Mouse (Mus musculus) kidney, postnatal 0 days (tissue): Measurements from ENCODE around the gene Mdga2. TPM values are rescaled to one million over a fixed set of nuclear protein-coding genes. Genes with fewer than 3 reads are reported as not detected.

Experiments
- ATAC-seq: fragments of 200-750 bp; cut with Nextera tagmentation; replicated peaks from 2 replicates; pipeline ENCODE4 v1.8.0; 2017; ENCODE audit warnings: low read depth, moderate number of reproducible peaks, moderate TSS enrichment, moderate library complexity; ENCODE audit not compliant: low FRiP score
- DNase-seq: peaks from one replicate; pipeline ENCODE4 v3.0.0-alpha.2; 2016; ENCODE audit warnings: low spot score
- H3K27ac ChIP-seq: fragments of 300-500 bp; sonication (generic); 2 replicates; pipeline ENCODE4 v1.5.1; 2014; ENCODE audit warnings: mild to moderate bottlenecking
- H3K27me3 ChIP-seq: fragments of 300-500 bp; sonication (generic); 2 replicates; pipeline ENCODE4 v1.6.1; 2014; ENCODE audit warnings: low read length, mixed read lengths; ENCODE audit not compliant: insufficient read depth
- H3K36me3 ChIP-seq: fragments of 300-500 bp; sonication (generic); 2 replicates; pipeline ENCODE4 v1.6.1; 2014; ENCODE audit warnings: low read length, mixed read lengths; ENCODE audit not compliant: insufficient read depth
- H3K4me1 ChIP-seq: fragments of 300-500 bp; sonication (generic); replicated peaks from 2 replicates; pipeline ENCODE4 v1.6.1; 2014; ENCODE audit warnings: antibody characterized with exemption, low read length, mixed read lengths; ENCODE audit not compliant: insufficient read depth
- H3K4me2 ChIP-seq: fragments of 300-500 bp; sonication (generic); 2 replicates; pipeline ENCODE4 v1.6.1; 2014; ENCODE audit warnings: mild to moderate bottlenecking, low read length, moderate library complexity, mixed read lengths
- H3K4me3 ChIP-seq: fragments of 300-500 bp; sonication (generic); replicated peaks from 2 replicates; pipeline ENCODE4 v1.5.1; 2014; ENCODE audit warnings: low read depth, low read length
- H3K9ac ChIP-seq: fragments of 300-500 bp; sonication (generic); 2 replicates; pipeline ENCODE4 v1.6.1; 2014; ENCODE audit warnings: low read depth, low read length
- H3K9me3 ChIP-seq: fragments of 300-500 bp; sonication (generic); replicated peaks from 2 replicates; pipeline ENCODE4 v1.6.1; 2016; ENCODE audit warnings: low read length, inconsistent platforms, mixed read lengths
- CTCF ChIP-seq: IDR thresholded peaks from 2 replicates; pipeline ENCODE4 v1.5.1; 2016; ENCODE audit warnings: antibody characterized with exemption, low read depth, mild to moderate bottlenecking, moderate library complexity
- WGBS: fragments of 180-500 bp; shearing (Covaris S2); extraction: QIAGEN DNeasy Blood & Tissue Kit; methylation state at CpG from one replicate; pipeline ENCODE4 v1.1.7; 2014; 5-methylcytosine and 5-hydroxymethylcytosine counted together
- polyA plus RNA-seq: library from polyadenylated mRNA; unstranded; fragments of >200 nt; fragmentation: Nextera tagmentation; extraction: Ambion mirVana; gene quantifications from 2 replicates; pipeline ENCODE4 v1.2.1, GENCODE M21; 2015

Gene Mdga2
- polyA plus RNA-seq, 1 experiment from 2014 or later = 1.3 TPM

DNA sequence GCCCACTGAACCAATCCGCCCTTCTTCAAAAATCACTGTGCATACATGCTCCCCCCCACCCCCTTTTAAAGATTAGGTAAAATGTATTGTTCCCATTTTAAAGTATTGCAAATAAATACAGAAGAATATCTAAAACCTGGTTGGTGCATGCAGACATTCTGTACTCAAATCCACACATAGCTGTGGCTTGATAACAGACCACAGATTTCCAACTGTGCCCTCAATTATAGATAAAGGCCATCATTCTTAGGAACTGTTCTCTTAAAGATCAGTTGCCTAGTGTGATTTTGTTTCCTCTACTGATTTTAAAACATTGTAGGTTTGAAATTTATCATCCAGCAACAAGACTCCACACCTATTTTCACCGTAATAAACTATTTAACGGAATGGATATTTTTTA is 325.6 kb downstream of the Mdga2 start:
- Histone ChIP-seq H3K27me3 (no peaks in the 10 kb centered on the region), H3K27ac (no peak overlapping the region), H3K9me3 (no peaks in the 10 kb centered on the region), H3K4me2 (no peak overlapping the region), H3K4me3 (no peak overlapping the region), H3K36me3 (no peaks in the 10 kb centered on the region), H3K4me1 (no peaks in the 10 kb centered on the region), H3K9ac (no peak overlapping the region)
- DNase-seq = no peak
- no peak for ATAC-seq
- TF ChIP-seq CTCF = no peak
- WGBS = 93% methylated on average over 3 of the region's 3 CpGs

DNA sequence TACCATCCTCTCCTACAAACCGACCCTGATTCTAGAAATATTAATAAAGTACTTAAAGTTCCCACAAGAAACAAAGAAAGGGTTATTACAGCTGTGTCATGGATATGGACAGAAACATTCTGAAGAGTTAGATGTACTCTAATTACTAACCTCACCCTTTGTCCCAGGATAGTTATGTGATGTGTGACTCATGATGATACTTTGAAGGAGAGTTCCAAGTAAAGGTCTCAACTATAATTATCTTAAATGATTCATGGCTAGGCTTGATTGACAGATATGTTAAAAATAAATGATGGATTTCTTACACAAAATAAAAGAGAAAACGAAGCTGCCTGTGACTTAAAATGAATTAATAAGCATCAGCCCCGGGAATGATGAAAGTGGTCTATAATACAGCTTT is 332.1 kb downstream of the Mdga2 start:
- ATAC-seq (no peak), DNase-seq (no peak)
- H3K27me3 ChIP-seq = no peaks in the 10 kb centered on the region
- H3K27ac ChIP-seq = no peak overlapping the region
- no peak overlapping the region for H3K4me2 ChIP-seq
- no peaks in the 10 kb centered on the region for H3K4me1 ChIP-seq
- H3K36me3 ChIP-seq = no peaks in the 10 kb centered on the region
- H3K9ac ChIP-seq = no peak overlapping the region
- no peak overlapping the region for H3K4me3 ChIP-seq
- H3K9me3 ChIP-seq = no peaks in the 10 kb centered on the region
- no peak for TF ChIP-seq CTCF
- 88% methylated on average over 3 of the region's 3 CpGs for WGBS

DNA sequence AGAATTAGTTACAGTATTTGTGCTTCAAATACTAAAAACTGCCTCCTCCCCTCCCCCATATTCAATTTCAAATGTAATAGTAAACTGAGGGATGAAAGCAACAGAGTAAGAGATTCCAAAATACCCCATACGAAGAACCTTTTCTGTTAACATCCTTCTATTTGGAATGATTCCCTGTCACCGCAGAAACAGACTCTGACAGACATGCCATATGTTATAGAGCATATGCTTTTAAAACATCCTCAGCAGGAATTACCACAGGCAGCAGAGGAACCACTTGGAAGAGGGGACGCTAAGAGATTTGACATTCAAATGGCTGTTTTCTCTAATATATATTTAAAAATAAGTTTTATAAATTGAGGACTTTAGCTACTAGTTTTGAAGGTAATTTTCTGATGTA is 333.1 kb downstream of the Mdga2 start:
- no peaks in the 10 kb centered on the region for H3K27me3 ChIP-seq
- no peak for TF ChIP-seq CTCF
- no peak overlapping the region for H3K9ac ChIP-seq
- 85% methylated on average over 3 of the region's 3 CpGs for WGBS
- ATAC-seq = no peak
- H3K27ac ChIP-seq = no peak overlapping the region
- no peak for DNase-seq
- no peaks in the 10 kb centered on the region for H3K4me1 ChIP-seq
- no peaks in the 10 kb centered on the region for H3K36me3 ChIP-seq
- no peaks in the 10 kb centered on the region for H3K9me3 ChIP-seq
- H3K4me3 ChIP-seq = no peak overlapping the region
- H3K4me2 ChIP-seq = no peak overlapping the region

DNA sequence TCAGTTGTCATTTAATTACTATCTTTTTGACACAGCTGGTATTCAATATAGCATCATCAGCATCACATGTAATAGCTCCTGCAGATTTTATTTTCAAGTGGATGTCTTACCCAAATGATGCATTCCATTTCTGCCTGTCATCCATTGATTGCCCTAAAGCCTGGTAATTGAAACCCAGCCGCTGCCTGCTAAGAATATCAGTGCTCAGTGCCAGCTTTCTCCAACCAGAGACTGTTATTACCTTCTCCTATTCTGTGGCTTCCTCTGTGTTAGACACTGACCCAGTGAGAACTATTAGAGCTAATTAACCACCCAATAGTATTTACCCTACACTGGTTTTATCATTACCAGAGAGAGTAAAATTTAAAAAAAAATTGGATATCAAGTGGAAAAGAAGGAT is 333.7 kb downstream of the Mdga2 start:
- WGBS = 89% methylated on average over 1 of the region's 1 CpGs
- no peak overlapping the region for H3K4me2 ChIP-seq
- H3K27ac ChIP-seq = no peak overlapping the region
- no peaks in the 10 kb centered on the region for H3K4me1 ChIP-seq
- DNase-seq (no peak), ATAC-seq (no peak)
- H3K27me3 ChIP-seq = no peaks in the 10 kb centered on the region
- no peaks in the 10 kb centered on the region for H3K9me3 ChIP-seq
- no peaks in the 10 kb centered on the region for H3K36me3 ChIP-seq
- no peak overlapping the region for H3K9ac ChIP-seq
- TF ChIP-seq CTCF = no peak
- no peak overlapping the region for H3K4me3 ChIP-seq

DNA sequence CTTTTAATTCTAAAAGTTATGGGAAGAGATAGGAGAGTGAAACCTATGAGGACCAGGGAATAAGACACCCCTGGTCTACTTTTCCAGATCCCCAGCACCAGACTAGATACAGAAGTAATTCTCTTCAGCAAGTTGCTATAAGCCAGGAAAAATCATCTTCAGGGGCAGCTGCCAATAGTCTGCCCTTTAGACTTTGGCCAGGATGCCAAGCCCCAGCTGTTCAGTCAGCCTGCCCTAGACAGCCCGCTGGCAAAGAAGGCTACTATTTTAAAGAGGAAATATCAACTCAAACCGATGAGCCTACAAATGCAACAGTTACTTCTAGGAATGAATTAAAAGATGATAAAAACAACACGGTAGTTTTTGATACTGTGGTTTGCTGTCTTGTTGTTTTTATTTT is 356.1 kb downstream of the Mdga2 start:
- no peak for TF ChIP-seq CTCF
- H3K4me3 ChIP-seq = no peak overlapping the region
- H3K36me3 ChIP-seq = no peaks in the 10 kb centered on the region
- 90% methylated on average over 3 of the region's 3 CpGs for WGBS
- ATAC-seq (no peak), DNase-seq (no peak)
- no peaks in the 10 kb centered on the region for H3K27me3 ChIP-seq
- no peak overlapping the region for H3K9ac ChIP-seq
- no peaks in the 10 kb centered on the region for H3K4me1 ChIP-seq
- no peaks in the 10 kb centered on the region for H3K9me3 ChIP-seq
- H3K4me2 ChIP-seq = no peak overlapping the region
- no peak overlapping the region for H3K27ac ChIP-seq

DNA sequence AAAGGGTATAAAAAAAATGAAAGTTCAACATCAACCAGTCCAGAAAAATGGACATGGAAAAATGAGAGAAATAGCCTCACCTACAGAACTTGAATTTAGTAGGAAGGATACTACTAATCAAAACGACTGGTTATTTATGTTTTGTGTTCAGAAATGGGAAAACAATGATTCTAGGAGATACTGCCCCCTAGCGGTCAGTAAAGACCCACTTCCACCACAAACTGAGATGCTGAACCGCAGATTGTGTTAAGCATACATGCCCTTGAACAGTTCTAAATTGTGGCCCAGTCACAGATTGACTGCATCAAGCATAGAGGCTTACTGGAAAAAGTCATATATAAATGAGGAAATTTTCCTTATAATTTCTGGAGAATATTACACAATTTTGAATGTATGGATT is 369.2 kb downstream of the Mdga2 start:
- peak; percentile 76 for TF ChIP-seq CTCF
- no peak for ATAC-seq

DNA sequence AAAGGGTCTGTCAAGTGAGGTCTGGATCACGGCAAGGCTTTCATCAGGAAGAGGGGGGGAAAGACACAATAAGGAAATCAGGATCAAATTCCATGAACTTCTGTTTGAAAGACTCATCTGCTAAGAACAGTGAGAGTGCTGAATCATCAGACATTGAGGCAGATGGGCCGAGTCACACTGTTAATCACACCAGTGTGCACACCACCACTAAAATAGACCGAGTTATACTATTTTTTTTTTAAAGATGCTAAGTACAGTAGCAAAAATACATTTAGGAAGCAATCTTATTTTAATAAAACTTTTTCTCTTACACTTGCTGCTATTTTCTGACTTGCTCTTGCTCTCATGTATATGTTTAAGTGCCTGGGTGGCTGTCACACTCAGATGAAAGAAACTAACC is 382.0 kb downstream of the Mdga2 start:
- WGBS = 36% methylated on average over 3 of the region's 3 CpGs
- ATAC-seq = no peak
- Histone ChIP-seq H3K9ac (no peak overlapping the region), H3K27me3 (no peaks in the 10 kb centered on the region), H3K4me2 (no peak overlapping the region), H3K4me3 (no peak overlapping the region), H3K36me3 (no peaks in the 10 kb centered on the region), H3K4me1 (no peaks in the 10 kb centered on the region), H3K27ac (no peak overlapping the region), H3K9me3 (no peaks in the 10 kb centered on the region)
- no peak for DNase-seq
- TF ChIP-seq CTCF = no peak

More for the DNA sequence above, 369.2 kb downstream of the Mdga2 start:
- Histone ChIP-seq H3K36me3 (no peaks in the 10 kb centered on the region), H3K9ac (no peak overlapping the region), H3K4me1 (no peaks in the 10 kb centered on the region), H3K9me3 (no peaks in the 10 kb centered on the region), H3K27ac (no peak overlapping the region), H3K27me3 (no peaks in the 10 kb centered on the region), H3K4me2 (no peak overlapping the region), H3K4me3 (no peak overlapping the region)
- DNase-seq = peak; percentile 37
- 27% methylated on average over 3 of the region's 3 CpGs for WGBS
